Mouse (Mus musculus) embryonic facial prominence, embryonic 13.5 days (tissue): ENCODE results near the gene Cops7b. TPM values are rescaled to one million over a fixed set of nuclear protein-coding genes. Genes with fewer than 3 reads are reported as not detected.

Source experiments
- ATAC-seq: fragments of 200-750 bp; cut with Nextera tagmentation; 2 replicates; pipeline ENCODE4 v1.8.0; 2017; ENCODE audit warnings: low read depth; ENCODE audit not compliant: insufficient number of reproducible peaks, insufficient read depth, low FRiP score, low TSS enrichment
- H3K27ac ChIP-seq: fragments of 300-500 bp; sonication (generic); 2 replicates; pipeline ENCODE4 v1.5.1; 2015; ENCODE audit warnings: moderate library complexity, mild to moderate bottlenecking, inconsistent platforms
- H3K27me3 ChIP-seq: fragments of 300-500 bp; sonication (generic); 2 replicates; pipeline ENCODE4 v1.6.1; 2015; ENCODE audit warnings: mild to moderate bottlenecking, inconsistent platforms
- H3K36me3 ChIP-seq: fragments of 300-500 bp; sonication (generic); 2 replicates; pipeline ENCODE4 v1.6.1; 2015; ENCODE audit warnings: mild to moderate bottlenecking, inconsistent platforms
- H3K4me1 ChIP-seq: fragments of 300-500 bp; sonication (generic); 2 replicates; pipeline ENCODE4 v1.6.1; 2015; ENCODE audit warnings: inconsistent platforms
- H3K4me2 ChIP-seq: fragments of 300-500 bp; sonication (generic); 2 replicates; pipeline ENCODE4 v1.6.1; 2015; ENCODE audit warnings: moderate library complexity, mild to moderate bottlenecking, inconsistent platforms
- H3K4me3 ChIP-seq: fragments of 300-500 bp; sonication (generic); 2 replicates; pipeline ENCODE4 v1.5.1; 2015; ENCODE audit warnings: mild to moderate bottlenecking, inconsistent platforms
- H3K9ac ChIP-seq: fragments of 300-500 bp; sonication (generic); 2 replicates; pipeline ENCODE4 v1.6.1; 2015; ENCODE audit warnings: mild to moderate bottlenecking, inconsistent platforms
- H3K9me3 ChIP-seq: fragments of 300-500 bp; sonication (generic); 2 replicates; pipeline ENCODE4 v1.6.1; 2016; ENCODE audit warnings: inconsistent platforms
- WGBS: fragments of 180-500 bp; shearing (Covaris S2); methylation state at CpG from one replicate; pipeline ENCODE4 v1.1.7; 2015; ENCODE audit warnings: mixed read lengths; 5-methylcytosine and 5-hydroxymethylcytosine counted together
- microRNA-seq: library from miRNA; unstranded; fragments of <30 nt; microRNA quantifications from one replicate; pipeline ENCODE4, GENCODE M21; 2016
- polyA plus RNA-seq: library from polyadenylated mRNA; unstranded; fragments of >200 nt; fragmentation: Nextera tagmentation; extraction: Ambion mirVana; gene quantifications from 2 replicates; pipeline ENCODE4 v1.2.1, GENCODE M21; 2015

The Cops7b gene
- polyA plus RNA-seq, 1 experiment from 2014 or later = 54.5 TPM

GRCm38 (mm10) chr1:86633434-86633833 lies 50.7 kb downstream of the Cops7b start:
- no peak for ATAC-seq
- no peak overlapping the region for H3K9ac ChIP-seq
- H3K9me3 ChIP-seq = no peaks in the 10 kb centered on the region
- no peak overlapping the region for H3K4me2 ChIP-seq
- H3K4me3 ChIP-seq = no peak overlapping the region
- WGBS = 56% methylated on average over 3 of the region's 3 CpGs
- no peak overlapping the region for H3K27ac ChIP-seq
- H3K36me3 ChIP-seq = no peaks in the 10 kb centered on the region
- peaks cover 3% of the 10 kb centered on the region; the same call in 1 of the 2 replicates for H3K4me1 ChIP-seq
- H3K27me3 ChIP-seq = no peaks in the 10 kb centered on the region

GRCm38 (mm10) chr1:86633840-86634750 lies 51.4 kb downstream of the Cops7b start:
- no peak for ATAC-seq
- peak overlapping the region; percentile 37 for H3K4me2 ChIP-seq
- H3K9ac ChIP-seq = no peak overlapping the region
- H3K36me3 ChIP-seq = no peaks in the 10 kb centered on the region
- 56% methylated on average over 7 of the region's 7 CpGs for WGBS
- no peak overlapping the region for H3K27ac ChIP-seq
- no peak overlapping the region for H3K4me3 ChIP-seq
- H3K27me3 ChIP-seq = no peaks in the 10 kb centered on the region
- H3K9me3 ChIP-seq = no peaks in the 10 kb centered on the region
- peaks cover 3% of the 10 kb centered on the region; the same call in 1 of the 2 replicates for H3K4me1 ChIP-seq

GRCm38 (mm10) chr1:86634751-86635359 lies 52.2 kb downstream of the Cops7b start:
- 52% methylated on average over 6 of the region's 6 CpGs for WGBS

GRCm38 (mm10) chr1:86643101-86643809 lies 60.6 kb downstream of the Cops7b start:
- no peak for ATAC-seq

More at GRCm38 (mm10) chr1:86634751-86635359, 52.2 kb downstream of the Cops7b start:
- H3K36me3 ChIP-seq = no peaks in the 10 kb centered on the region
- no peak overlapping the region for H3K27ac ChIP-seq
- no peak for ATAC-seq
- H3K27me3 ChIP-seq = no peaks in the 10 kb centered on the region
- no peak overlapping the region for H3K4me3 ChIP-seq
- peak overlapping the region; percentile 37 for H3K4me2 ChIP-seq
- no peaks in the 10 kb centered on the region for H3K9me3 ChIP-seq
- peaks cover 3% of the 10 kb centered on the region; the same call in 1 of the 2 replicates for H3K4me1 ChIP-seq
- no peak overlapping the region for H3K9ac ChIP-seq

GRCm38 (mm10) chr1:86647517-86647916 lies 64.8 kb downstream of the Cops7b start:
- Histone ChIP-seq H3K27me3 (no peaks in the 10 kb centered on the region), H3K4me1 (no peaks in the 10 kb centered on the region), H3K9ac (no peak overlapping the region), H3K4me3 (no peak overlapping the region), H3K4me2 (no peak overlapping the region), H3K36me3 (no peaks in the 10 kb centered on the region), H3K9me3 (no peaks in the 10 kb centered on the region), H3K27ac (no peak overlapping the region)
- WGBS = 34% methylated on average over 2 of the region's 2 CpGs
- no peak for ATAC-seq

More at GRCm38 (mm10) chr1:86643101-86643809, 60.6 kb downstream of the Cops7b start:
- H3K36me3 ChIP-seq = no peaks in the 10 kb centered on the region
- no peak overlapping the region for H3K4me3 ChIP-seq
- H3K9me3 ChIP-seq = no peaks in the 10 kb centered on the region
- no peak overlapping the region for H3K9ac ChIP-seq
- no peak overlapping the region for H3K27ac ChIP-seq
- 59% methylated on average over 13 of the region's 13 CpGs for WGBS
- no peak overlapping the region for H3K4me2 ChIP-seq
- no peaks in the 10 kb centered on the region for H3K27me3 ChIP-seq
- H3K4me1 ChIP-seq = no peaks in the 10 kb centered on the region

- no peak overlapping the region for H3K4me2 ChIP-seq
- no peak overlapping the region for H3K4me3 ChIP-seq
- H3K27ac ChIP-seq = no peak overlapping the region
- no peaks in the 10 kb centered on the region for H3K9me3 ChIP-seq
- no peaks in the 10 kb centered on the region for H3K36me3 ChIP-seq
- no peak overlapping the region for H3K9ac ChIP-seq
- H3K27me3 ChIP-seq = no peaks in the 10 kb centered on the region
- 12% methylated on average over 6 of the region's 6 CpGs for WGBS
- no peaks in the 10 kb centered on the region for H3K4me1 ChIP-seq
- no peak for ATAC-seq
Observed at GRCm38 (mm10) chr1:86650272-86650671, 67.6 kb downstream of the Cops7b start.

- Histone ChIP-seq H3K9me3 (no peaks in the 10 kb centered on the region), H3K4me2 (no peak overlapping the region), H3K4me3 (no peak overlapping the region), H3K36me3 (no peaks in the 10 kb centered on the region), H3K4me1 (no peaks in the 10 kb centered on the region), H3K27ac (no peak overlapping the region), H3K9ac (no peak overlapping the region), H3K27me3 (no peaks in the 10 kb centered on the region)
- 51% methylated on average over 4 of the region's 4 CpGs for WGBS
- ATAC-seq = no peak
Observed at GRCm38 (mm10) chr1:86652675-86653074, 70.0 kb downstream of the Cops7b start.

GRCm38 (mm10) chr1:86657071-86657470 lies 74.4 kb downstream of the Cops7b start:
- Histone ChIP-seq H3K27me3 (no peaks in the 10 kb centered on the region), H3K27ac (no peak overlapping the region), H3K4me3 (no peak overlapping the region), H3K4me1 (no peaks in the 10 kb centered on the region), H3K4me2 (no peak overlapping the region), H3K9me3 (no peaks in the 10 kb centered on the region), H3K36me3 (no peaks in the 10 kb centered on the region), H3K9ac (no peak overlapping the region)
- no peak for ATAC-seq
- WGBS = 82% methylated on average over 5 of the region's 5 CpGs

Small RNA genes lying within 50 kb of the gene (microRNA-seq; reads per million reads assigned to microRNA genes)
- gene Gm22955 = not detected

Other genes starting within 250 kb of the Cops7b start
- gene Ncl, start 223.5 kb upstream of the Cops7b start, polyA plus RNA-seq = 390 and 452 TPM in 2 replicates
- gene Nmur1, start 156.7 kb upstream of the Cops7b start, polyA plus RNA-seq = not detected in 2 replicates
- gene Tex44, start 156.6 kb upstream of the Cops7b start, polyA plus RNA-seq = not detected in 2 replicates
- gene Ptma, start 56.2 kb upstream of the Cops7b start, polyA plus RNA-seq = 3,278 and 3,456 TPM in 2 replicates
- gene Pde6d, start 275 bp upstream of the Cops7b start, polyA plus RNA-seq = 70.7 and 78.5 TPM in 2 replicates
- gene Nppc, start 87.7 kb downstream of the Cops7b start, polyA plus RNA-seq = 1.6 and 3.2 TPM in 2 replicates
- 28.1 and 30.9 TPM in 2 replicates for gene Dis3l2, start 120.9 kb downstream of the Cops7b start, polyA plus RNA-seq